Mouse (Mus musculus) CH12.LX (cell line): ENCODE data around the gene Gm20716. TPM values are rescaled to one million over a fixed set of nuclear protein-coding genes. Genes with fewer than 3 reads are reported as not detected.

Experiments
- DNase-seq: peaks from one replicate; pipeline ENCODE4 v3.0.0-alpha.2; 2013; ENCODE audit errors: extremely low read depth
- H3K27ac ChIP-seq: 2 replicates; pipeline ENCODE4 v1.5.1; 2012; ENCODE audit warnings: low read depth, mild to moderate bottlenecking, control low read depth, moderate library complexity; ENCODE audit not compliant: insufficient read depth
- H3K27me3 ChIP-seq: replicated peaks from 2 replicates; pipeline ENCODE3; 2012; ENCODE audit warnings: inconsistent platforms
- H3K36me3 ChIP-seq, 2 experiments: replicated peaks in 1 of 2; 2 replicates each; pipeline versions ENCODE3 to v1.6.1; 2012; ENCODE audit warnings: inconsistent platforms in 1 of 2, low read length in 1 of 2, mild to moderate bottlenecking in 1 of 2, mixed read lengths in 1 of 2, moderate library complexity in 1 of 2; ENCODE audit not compliant: control insufficient read depth in 1 of 2, insufficient read depth in 1 of 2
- H3K4me1 ChIP-seq, 2 experiments: 2 replicates each; pipeline ENCODE4 v1.6.1; 2012; ENCODE audit warnings: inconsistent platforms in 1 of 2, moderate library complexity in 1 of 2; ENCODE audit not compliant: insufficient read depth in 2 of 2, control insufficient read depth in 1 of 2
- H3K4me2 ChIP-seq: 2 replicates; pipeline ENCODE4 v1.6.1; 2012; ENCODE audit warnings: low read depth, mild to moderate bottlenecking, control low read depth; ENCODE audit not compliant: poor library complexity, insufficient read depth, severe bottlenecking
- H3K4me3 ChIP-seq, 3 experiments: fragments of 150-350 bp in 1 of 3; sonication (generic) in 1 of 3; replicated peaks in 1 of 3; 2 replicates each; pipeline versions ENCODE3 to v1.5.1; 2011 to 2012; ENCODE audit warnings: low read depth in 2 of 3, low read length in 2 of 3, mild to moderate bottlenecking in 2 of 3, moderate library complexity in 2 of 3, control low read depth in 1 of 3, improper control_type of control experiment in 1 of 3, inconsistent platforms in 1 of 3, mixed read lengths in 1 of 3; ENCODE audit not compliant: poor library complexity in 1 of 3
- H3K79me2 ChIP-seq: replicated peaks from 2 replicates; pipeline ENCODE4 v1.6.1; 2012; ENCODE audit warnings: mild to moderate bottlenecking, moderate library complexity; ENCODE audit not compliant: control insufficient read depth, poor library complexity, insufficient read depth, severe bottlenecking; ENCODE audit errors: extremely low read depth
- H3K9ac ChIP-seq: 2 replicates; pipeline ENCODE4 v1.6.1; 2012; ENCODE audit warnings: low read depth, mild to moderate bottlenecking, control low read depth, moderate library complexity; ENCODE audit not compliant: insufficient read depth
- H3K9me3 ChIP-seq: replicated peaks from 2 replicates; pipeline ENCODE3; 2012; ENCODE audit warnings: low read length, inconsistent platforms, mixed read lengths
- BHLHE40 ChIP-seq: IDR thresholded peaks from 2 replicates; pipeline ENCODE4 v1.6.1; 2011; ENCODE audit warnings: mild to moderate bottlenecking, low read depth, low read length, improper control_type of control experiment
- CHD1 ChIP-seq: IDR thresholded peaks from 2 replicates; pipeline ENCODE4 v1.6.1; 2012; ENCODE audit warnings: low read depth, low read length, improper control_type of control experiment, inconsistent platforms
- CHD2 ChIP-seq: IDR thresholded peaks from 2 replicates; pipeline ENCODE4 v1.6.1; 2011; ENCODE audit warnings: low read length, improper control_type of control experiment
- CTCF ChIP-seq, 2 experiments: IDR thresholded peaks in 1 of 2; conservative IDR thresholded peaks in 1 of 2; 2 replicates each; pipeline ENCODE4 v1.5.1; 2011 to 2012; ENCODE audit warnings: low read depth in 2 of 2, low read length in 2 of 2, improper control_type of control experiment in 1 of 2, inconsistent platforms in 1 of 2, mild to moderate bottlenecking in 1 of 2, moderate library complexity in 1 of 2
- E2F4 ChIP-seq: IDR thresholded peaks from 2 replicates; pipeline ENCODE4 v1.6.1; 2011; ENCODE audit warnings: low read depth, low read length, improper control_type of control experiment; ENCODE audit not compliant: insufficient replicate concordance
- ELF1 ChIP-seq: IDR thresholded peaks from 2 replicates; pipeline ENCODE4 v1.6.1; 2014; ENCODE audit warnings: low read depth, mild to moderate bottlenecking, inconsistent platforms, low read length, improper control_type of control experiment
- EP300 ChIP-seq: IDR thresholded peaks from 2 replicates; pipeline ENCODE4 v1.6.1; 2011; ENCODE audit warnings: low read length, improper control_type of control experiment
- ETS1 ChIP-seq: conservative IDR thresholded peaks from 2 replicates; pipeline ENCODE4 v1.6.1; 2012; ENCODE audit warnings: low read depth, mild to moderate bottlenecking, inconsistent platforms, low read length, improper control_type of control experiment, moderate library complexity
- GABPA ChIP-seq: IDR thresholded peaks from 2 replicates; pipeline ENCODE4 v1.6.1; 2012; ENCODE audit warnings: low read depth, low read length, improper control_type of control experiment, inconsistent platforms; ENCODE audit not compliant: insufficient replicate concordance
- HCFC1 ChIP-seq: IDR thresholded peaks from 2 replicates; pipeline ENCODE4 v1.6.1; 2012; ENCODE audit warnings: low read depth, mild to moderate bottlenecking, inconsistent platforms, low read length, improper control_type of control experiment
- IRF4 ChIP-seq: IDR thresholded peaks from 2 replicates; pipeline ENCODE4 v1.6.1; 2014; ENCODE audit warnings: low read depth, mild to moderate bottlenecking, inconsistent platforms, low read length, improper control_type of control experiment
- JUN ChIP-seq: IDR thresholded peaks from 2 replicates; pipeline ENCODE4 v1.6.1; 2011; ENCODE audit warnings: low read depth, mild to moderate bottlenecking, low read length, improper control_type of control experiment, moderate library complexity; ENCODE audit not compliant: insufficient read depth
- JUND ChIP-seq: conservative IDR thresholded peaks from 2 replicates; pipeline ENCODE4 v1.6.1; 2011; ENCODE audit warnings: low read depth, low read length, improper control_type of control experiment
- KAT2A ChIP-seq: IDR thresholded peaks from 2 replicates; pipeline ENCODE4 v1.6.1; 2012; ENCODE audit warnings: low read length, improper control_type of control experiment, inconsistent platforms; ENCODE audit not compliant: insufficient replicate concordance
- MAFK ChIP-seq: IDR thresholded peaks from 2 replicates; pipeline ENCODE4 v1.6.1; 2011; ENCODE audit warnings: low read length, improper control_type of control experiment; ENCODE audit not compliant: insufficient replicate concordance
- MAX ChIP-seq: IDR thresholded peaks from 2 replicates; pipeline ENCODE4 v1.6.1; 2011; ENCODE audit warnings: low read length, improper control_type of control experiment
- MAZ ChIP-seq: IDR thresholded peaks from 2 replicates; pipeline ENCODE4 v1.6.1; 2012; ENCODE audit warnings: low read depth, mild to moderate bottlenecking, inconsistent platforms, low read length, improper control_type of control experiment, moderate library complexity
- MEF2A ChIP-seq: IDR thresholded peaks from 2 replicates; pipeline ENCODE4 v1.6.1; 2014; ENCODE audit warnings: low read depth, mild to moderate bottlenecking, inconsistent platforms, low read length, improper control_type of control experiment, borderline replicate concordance
- MXI1 ChIP-seq: IDR thresholded peaks from 2 replicates; pipeline ENCODE4 v1.6.1; 2011; ENCODE audit warnings: mild to moderate bottlenecking, low read depth, low read length, improper control_type of control experiment
- MYC ChIP-seq: IDR thresholded peaks from 2 replicates; pipeline ENCODE4 v1.6.1; 2011; ENCODE audit warnings: low read depth, mild to moderate bottlenecking, improper control_type of control experiment, low read length
- NELFE ChIP-seq: IDR thresholded peaks from 2 replicates; pipeline ENCODE4 v1.6.1; 2011; ENCODE audit warnings: low read depth, low read length, improper control_type of control experiment
- NRF1 ChIP-seq: IDR thresholded peaks from 2 replicates; pipeline ENCODE4 v1.6.1; 2014; ENCODE audit warnings: low read depth, mild to moderate bottlenecking, inconsistent platforms, low read length, improper control_type of control experiment, moderate library complexity
- PAX5 ChIP-seq: IDR thresholded peaks from 2 replicates; pipeline ENCODE4 v1.6.1; 2012; ENCODE audit warnings: low read length, inconsistent platforms, mixed read lengths
- POLR2A ChIP-seq: IDR thresholded peaks from 2 replicates; pipeline ENCODE4 v1.6.1; 2011; ENCODE audit warnings: low read depth, mild to moderate bottlenecking, improper control_type of control experiment, low read length
- POLR2AphosphoS2 ChIP-seq: IDR thresholded peaks from 2 replicates; pipeline ENCODE4 v1.6.1; 2011; ENCODE audit warnings: low read depth, low read length, improper control_type of control experiment
- RAD21 ChIP-seq: IDR thresholded peaks from 2 replicates; pipeline ENCODE4 v1.6.1; 2011; ENCODE audit warnings: low read depth, mild to moderate bottlenecking, low read length, improper control_type of control experiment, moderate library complexity
- RCOR1 ChIP-seq: conservative IDR thresholded peaks from 2 replicates; pipeline ENCODE4 v1.6.1; 2012; ENCODE audit warnings: low read depth, mild to moderate bottlenecking, inconsistent platforms, low read length, improper control_type of control experiment
- SIN3A ChIP-seq: IDR thresholded peaks from 2 replicates; pipeline ENCODE4 v1.6.1; 2012; ENCODE audit warnings: low read length, improper control_type of control experiment, inconsistent platforms
- SMC3 ChIP-seq: IDR thresholded peaks from 2 replicates; pipeline ENCODE4 v1.6.1; 2011; ENCODE audit warnings: low read depth, low read length, improper control_type of control experiment
- TBP ChIP-seq: conservative IDR thresholded peaks from 2 replicates; pipeline ENCODE4 v1.6.1; 2011; ENCODE audit warnings: low read depth, low read length, improper control_type of control experiment
- TCF12 ChIP-seq: IDR thresholded peaks from 2 replicates; pipeline ENCODE4 v1.6.1; 2014; ENCODE audit warnings: low read depth, mild to moderate bottlenecking, inconsistent platforms, low read length, improper control_type of control experiment
- UBTF ChIP-seq: IDR thresholded peaks from 2 replicates; pipeline ENCODE4 v1.6.1; 2012; ENCODE audit warnings: low read depth, mild to moderate bottlenecking, inconsistent platforms, low read length, improper control_type of control experiment, moderate library complexity
- USF1 ChIP-seq: IDR thresholded peaks from 2 replicates; pipeline ENCODE4 v1.6.1; 2014; ENCODE audit warnings: low read depth, mild to moderate bottlenecking, inconsistent platforms, low read length, improper control_type of control experiment
- USF2 ChIP-seq: conservative IDR thresholded peaks from 2 replicates; pipeline ENCODE4 v1.6.1; 2011; ENCODE audit warnings: low read depth, low read length, improper control_type of control experiment
- ZC3H11A ChIP-seq: IDR thresholded peaks from 2 replicates; pipeline ENCODE4 v1.6.1; 2012; ENCODE audit warnings: low read depth, mild to moderate bottlenecking, inconsistent platforms, low read length, improper control_type of control experiment
- ZKSCAN1 ChIP-seq: IDR thresholded peaks from 2 replicates; pipeline ENCODE4 v1.6.1; 2012; ENCODE audit warnings: low read depth, inconsistent platforms, low read length, improper control_type of control experiment, borderline replicate concordance
- ZMIZ1 ChIP-seq: IDR thresholded peaks from 2 replicates; pipeline ENCODE4 v1.6.1; 2012; ENCODE audit warnings: low read depth, mild to moderate bottlenecking, inconsistent platforms, low read length, improper control_type of control experiment
- ZNF384 ChIP-seq: IDR thresholded peaks from 2 replicates; pipeline ENCODE4 v1.6.1; 2012; ENCODE audit warnings: low read depth, low read length, improper control_type of control experiment, inconsistent platforms
- dilution Hi-C: fragments of 300-500 bp; cut with MboI; formaldehyde crosslinking; loops from 2 replicates; pipeline ENCODE4 v1.14.3; 2020; ENCODE audit warnings: low sequenced_read_pairs; ENCODE audit not compliant: extremely low pct_unique_long_range_greater_than_20kb, extremely low pct_ligation_motif_present
- in situ Hi-C: fragments of 300-500 bp; cut with MboI; formaldehyde crosslinking; loops from 3 replicates; pipeline ENCODE4 v1.14.3; 2019; ENCODE audit warnings: low sequenced_read_pairs, low pct_ligation_motif_present, low pct_unique_long_range_greater_than_20kb, mixed read lengths
- polyA plus RNA-seq: library from polyadenylated mRNA; unstranded; fragments of >175 nt; gene quantifications from 2 replicates; pipeline ENCODE4 v1.2.1, GENCODE M21; 2012; ENCODE audit warnings: low read depth; ENCODE audit not compliant: insufficient read length
- total RNA-seq, 2 experiments: library from RNA; depleted of rRNA; stranded (reverse); fragments of 300-350 nt in 1 of 2; fragments of >200 nt in 1 of 2; gene quantifications; 2 replicates each; pipeline ENCODE4 v1.2.3; 2012 to 2014

Gm20716 gene
- total RNA-seq (2012; rRNA removed) = 26.1 and 27.8 TPM in 2 replicates
- total RNA-seq (2014; rRNA removed) = 26.9 and 28.6 TPM in 2 replicates
- 30.7 and 34.8 TPM in 2 replicates for polyA plus RNA-seq

- in situ Hi-C loops = no loop called here
- Histone ChIP-seq H3K4me3 (peak within 1 kb of the TSS; percentile 93 to 99 (median 98)), H3K4me1 (peaks cover 9 to 34% of the 10 kb centered on the region in 2 experiments), H3K36me3 (peaks cover 8 to 50% of the 10 kb centered on the region in 2 experiments), H3K9ac (peak within 1 kb of the TSS; percentile 92), H3K4me2 (peak within 1 kb of the TSS; percentile 92), H3K79me2 (peaks cover 44% of the 10 kb centered on the region), H3K9me3 (no peaks in the 10 kb centered on the region), H3K27ac (peak within 1 kb of the TSS; percentile 32; the same call in 1 of the 2 replicates), H3K27me3 (no peaks in the 10 kb centered on the region)
- TF ChIP-seq NELFE (peak; percentile 90), MYC (peak; percentile 40; the same call in 1 of the 2 replicates), ZNF384 (no peak), E2F4 (no peak), RAD21 (no peak), TCF12 (peak; percentile 72), CTCF (conservative IDR thresholded peaks at IDR 0.05 in 1 of 2, IDR thresholded peaks at IDR 0.05 in 1 of 2; ENCODE audit: low read depth in 2 of 2, low read length in 2 of 2) (no peak), MEF2A (peak; percentile 45; the same call in 1 of the 2 replicates), MAZ (no peak), MAFK (no peak), ELF1 (peak; percentile 91), RCOR1 (no peak), HCFC1 (peak; percentile 86), JUN (no peak), EP300 (no peak), ZMIZ1 (peak; percentile 85; the same call in 1 of the 2 replicates), SIN3A (peak; percentile 70; the same call in 1 of the 2 replicates), SMC3 (no peak), TBP (peak; percentile 64; the same call in 1 of the 2 replicates), USF2 (no peak), UBTF (no peak), CHD1 (peak; percentile 93), IRF4 (0 out of 2 replicates have a peak, but pooled peaks have one; percentile 9), CHD2 (no peak), POLR2A (peak; percentile 93), KAT2A (peak; percentile 46; the same call in 1 of the 2 replicates), ZKSCAN1 (no peak), GABPA (no peak), MXI1 (peak; percentile 74), BHLHE40 (0 out of 2 replicates have a peak, but pooled peaks have one; percentile 20), MAX (peak; percentile 50; the same call in 1 of the 2 replicates), ZC3H11A (no peak), POLR2AphosphoS2 (no peak), ETS1 (no peak), NRF1 (no peak; the same call in 1 of the 2 replicates), PAX5 (no peak), USF1 (no peak), JUND (no peak)
- DNase-seq = peak; percentile 85
- dilution Hi-C loops = no loop called here
These were observed at the start of gene Gm20716, which contains the start of the genes Dpm1 and Mocs3 for GRCm38 (mm10) chr2:168230026-168230728. TSS of gene Gm20716 (minus strand) at chr2:168230364. TSS of gene Dpm1 (minus strand) at chr2:168230591. TSS of gene Mocs3 (plus strand) at chr2:168230622.
